Mouse (Mus musculus): Measurements from ENCODE around the gene Ebf1. TPM values are rescaled to one million over a fixed set of nuclear protein-coding genes. Genes with fewer than 3 reads are reported as not detected.

Ebf1 gene
- polyA plus RNA-seq, 1 experiment from 2014 or later = 65.0 TPM

- WGBS = 74% methylated on average over 3 of the region's 3 CpGs
- Histone ChIP-seq H3K9ac (no peak overlapping the region), H3K4me1 (no peaks in the 10 kb centered on the region), H3K27me3 (no peaks in the 10 kb centered on the region), H3K4me2 (no peak overlapping the region), H3K4me3 (no peak overlapping the region), H3K36me3 (no peaks in the 10 kb centered on the region), H3K9me3 (no peaks in the 10 kb centered on the region), H3K27ac (no peak overlapping the region)
- ATAC-seq (ENCODE audit: insufficient number of reproducible peaks, low FRiP score, low TSS enrichment, low read depth) = no peak
Observed at GRCm38 (mm10) chr11:44884337-44884736, 267.2 kb downstream of the Ebf1 start.

- no peaks in the 10 kb centered on the region for H3K36me3 ChIP-seq
- no peaks in the 10 kb centered on the region for H3K27me3 ChIP-seq
- H3K9me3 ChIP-seq = no peaks in the 10 kb centered on the region
- no peak for ATAC-seq (ENCODE audit: insufficient number of reproducible peaks, low FRiP score, low TSS enrichment, low read depth)
- no peaks in the 10 kb centered on the region for H3K4me1 ChIP-seq
- H3K27ac ChIP-seq = no peak overlapping the region
- WGBS = 77% methylated on average over 2 of the region's 2 CpGs
- no peak overlapping the region for H3K4me2 ChIP-seq
- H3K4me3 ChIP-seq = no peak overlapping the region
- no peak overlapping the region for H3K9ac ChIP-seq
Observed at GRCm38 (mm10) chr11:44886897-44887296, 269.8 kb downstream of the Ebf1 start.

DNA sequence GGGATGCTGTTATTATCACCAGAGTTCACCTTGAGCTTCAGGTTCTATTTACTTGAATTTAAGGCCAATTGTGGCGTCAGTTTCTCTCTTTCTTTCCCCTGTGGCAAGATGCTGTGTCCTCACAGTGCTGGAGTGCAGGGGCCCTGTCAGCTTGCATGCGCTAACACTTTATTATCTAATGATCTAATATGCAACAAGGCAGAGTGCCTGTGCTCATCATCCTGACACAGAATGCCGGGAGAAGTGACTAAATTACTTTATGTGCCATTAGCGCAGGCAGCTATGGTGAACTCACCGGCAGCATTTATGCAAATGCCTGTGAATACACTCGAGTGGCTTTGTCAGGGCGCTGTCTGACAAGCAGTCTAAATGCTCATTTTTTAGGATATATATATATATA, 270.6 kb downstream of the Ebf1 start:
- H3K4me2 ChIP-seq = no peak overlapping the region
- WGBS = 83% methylated on average over 7 of the region's 7 CpGs
- no peak overlapping the region for H3K9ac ChIP-seq

GRCm38 (mm10) chr11:44888390-44888789, 271.3 kb downstream of the Ebf1 start:
- no peaks in the 10 kb centered on the region for H3K9me3 ChIP-seq
- H3K27me3 ChIP-seq = no peaks in the 10 kb centered on the region
- H3K36me3 ChIP-seq = no peaks in the 10 kb centered on the region
- 91% methylated on average over 4 of the region's 4 CpGs for WGBS
- H3K9ac ChIP-seq = no peak overlapping the region
- no peaks in the 10 kb centered on the region for H3K4me1 ChIP-seq
- no peak overlapping the region for H3K4me2 ChIP-seq
- no peak for ATAC-seq (ENCODE audit: insufficient number of reproducible peaks, low FRiP score, low TSS enrichment, low read depth)
- no peak overlapping the region for H3K4me3 ChIP-seq
- no peak overlapping the region for H3K27ac ChIP-seq

More for the DNA sequence above, 270.6 kb downstream of the Ebf1 start:
- no peak overlapping the region for H3K27ac ChIP-seq
- H3K36me3 ChIP-seq = no peaks in the 10 kb centered on the region
- H3K27me3 ChIP-seq = no peaks in the 10 kb centered on the region
- H3K4me3 ChIP-seq = no peak overlapping the region
- no peaks in the 10 kb centered on the region for H3K9me3 ChIP-seq
- no peak for ATAC-seq (ENCODE audit: insufficient number of reproducible peaks, low FRiP score, low TSS enrichment, low read depth)
- H3K4me1 ChIP-seq = no peaks in the 10 kb centered on the region

GRCm38 (mm10) chr11:44892814-44893521, 275.9 kb downstream of the Ebf1 start:
- H3K9ac ChIP-seq = no peak overlapping the region
- no peak overlapping the region for H3K4me2 ChIP-seq
- no peaks in the 10 kb centered on the region for H3K27me3 ChIP-seq
- H3K4me3 ChIP-seq = no peak overlapping the region
- ATAC-seq (ENCODE audit: insufficient number of reproducible peaks, low FRiP score, low TSS enrichment, low read depth) = no peak
- H3K27ac ChIP-seq = no peak overlapping the region
- no peaks in the 10 kb centered on the region for H3K9me3 ChIP-seq
- no peaks in the 10 kb centered on the region for H3K36me3 ChIP-seq
- peaks cover 3% of the 10 kb centered on the region; the same call in 1 of the 2 replicates for H3K4me1 ChIP-seq
- 74% methylated on average over 18 of the region's 18 CpGs for WGBS

DNA sequence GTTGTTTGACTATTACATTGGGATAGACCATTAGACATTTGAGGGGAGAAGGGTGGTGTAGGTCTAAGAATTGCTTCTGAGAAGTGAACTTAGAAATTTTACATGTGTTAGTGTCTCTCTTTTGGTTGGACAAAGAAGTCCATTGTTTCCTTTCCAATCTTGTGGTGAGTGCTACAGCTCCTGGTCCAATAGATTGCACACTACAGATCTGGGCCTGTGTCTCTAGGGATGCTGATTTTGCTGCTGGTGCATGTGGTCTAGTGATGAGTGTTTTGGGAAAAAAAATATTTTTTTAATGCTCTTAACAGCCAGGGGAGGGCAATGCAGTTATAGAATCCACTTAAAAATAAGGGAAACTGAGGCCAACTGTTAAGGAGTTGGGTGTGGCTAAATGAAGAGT, 276.9 kb downstream of the Ebf1 start:
- Histone ChIP-seq H3K36me3 (no peaks in the 10 kb centered on the region), H3K4me1 (peaks cover 3% of the 10 kb centered on the region; the same call in 1 of the 2 replicates), H3K4me2 (no peak overlapping the region), H3K4me3 (no peak overlapping the region), H3K9ac (no peak overlapping the region), H3K27ac (no peak overlapping the region), H3K27me3 (no peaks in the 10 kb centered on the region), H3K9me3 (no peaks in the 10 kb centered on the region)
- ATAC-seq (ENCODE audit: insufficient number of reproducible peaks, low FRiP score, low TSS enrichment, low read depth) = no peak

DNA sequence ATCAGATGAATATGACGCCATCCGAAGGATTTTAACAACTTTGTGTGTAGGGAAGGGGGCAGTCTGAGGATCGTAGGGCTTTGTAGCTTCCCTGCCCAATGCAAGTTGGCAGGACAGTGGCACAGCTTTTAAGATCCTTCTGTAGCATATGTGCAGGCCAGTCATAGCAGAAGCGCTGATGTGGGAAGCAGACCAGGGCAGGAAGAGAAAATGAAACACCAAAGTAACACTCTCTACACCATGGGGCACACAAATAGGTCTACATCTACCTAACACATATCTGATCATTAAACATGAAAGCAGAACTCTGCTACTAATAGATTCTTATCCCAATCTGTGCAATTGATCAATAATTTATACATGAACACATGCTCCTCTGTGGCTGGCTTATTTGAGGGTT, 277.7 kb downstream of the Ebf1 start:
- Histone ChIP-seq H3K4me2 (no peak overlapping the region), H3K9me3 (no peaks in the 10 kb centered on the region), H3K4me3 (no peak overlapping the region), H3K27ac (no peak overlapping the region), H3K4me1 (peaks cover 3% of the 10 kb centered on the region; the same call in 1 of the 2 replicates), H3K27me3 (no peaks in the 10 kb centered on the region), H3K9ac (no peak overlapping the region), H3K36me3 (no peaks in the 10 kb centered on the region)
- no peak for ATAC-seq (ENCODE audit: insufficient number of reproducible peaks, low FRiP score, low TSS enrichment, low read depth)
- 83% methylated on average over 4 of the region's 4 CpGs for WGBS

GRCm38 (mm10) chr11:44895893-44896292, 278.8 kb downstream of the Ebf1 start:
- WGBS = 38% methylated on average over 1 of the region's 1 CpGs
- H3K27me3 ChIP-seq = no peaks in the 10 kb centered on the region
- ATAC-seq (ENCODE audit: insufficient number of reproducible peaks, low FRiP score, low TSS enrichment, low read depth) = no peak
- H3K4me2 ChIP-seq = no peak overlapping the region
- peaks cover 3% of the 10 kb centered on the region; the same call in 1 of the 2 replicates for H3K4me1 ChIP-seq
- no peak overlapping the region for H3K4me3 ChIP-seq
- no peaks in the 10 kb centered on the region for H3K36me3 ChIP-seq
- H3K9ac ChIP-seq = no peak overlapping the region
- no peak overlapping the region for H3K27ac ChIP-seq
- no peaks in the 10 kb centered on the region for H3K9me3 ChIP-seq

- Histone ChIP-seq H3K36me3 (no peaks in the 10 kb centered on the region), H3K4me1 (peaks cover 5% of the 10 kb centered on the region; the same call in 1 of the 2 replicates), H3K9me3 (no peaks in the 10 kb centered on the region), H3K9ac (no peak overlapping the region), H3K27ac (no peak overlapping the region), H3K27me3 (no peaks in the 10 kb centered on the region), H3K4me2 (no peak overlapping the region), H3K4me3 (no peak overlapping the region)
- 60% methylated on average over 10 of the region's 10 CpGs for WGBS
- ATAC-seq (ENCODE audit: insufficient number of reproducible peaks, low FRiP score, low TSS enrichment, low read depth) = no peak
Observed at GRCm38 (mm10) chr11:44897140-44897665, 280.1 kb downstream of the Ebf1 start.

- Histone ChIP-seq H3K9me3 (no peaks in the 10 kb centered on the region), H3K9ac (no peak overlapping the region), H3K4me1 (peaks cover 5% of the 10 kb centered on the region; the same call in 1 of the 2 replicates), H3K27ac (no peak overlapping the region), H3K4me3 (no peak overlapping the region), H3K4me2 (no peak overlapping the region), H3K36me3 (no peaks in the 10 kb centered on the region), H3K27me3 (no peaks in the 10 kb centered on the region)
- ATAC-seq (ENCODE audit: insufficient number of reproducible peaks, low FRiP score, low TSS enrichment, low read depth) = no peak
Observed at GRCm38 (mm10) chr11:44899554-44899953, 282.4 kb downstream of the Ebf1 start.

DNA sequence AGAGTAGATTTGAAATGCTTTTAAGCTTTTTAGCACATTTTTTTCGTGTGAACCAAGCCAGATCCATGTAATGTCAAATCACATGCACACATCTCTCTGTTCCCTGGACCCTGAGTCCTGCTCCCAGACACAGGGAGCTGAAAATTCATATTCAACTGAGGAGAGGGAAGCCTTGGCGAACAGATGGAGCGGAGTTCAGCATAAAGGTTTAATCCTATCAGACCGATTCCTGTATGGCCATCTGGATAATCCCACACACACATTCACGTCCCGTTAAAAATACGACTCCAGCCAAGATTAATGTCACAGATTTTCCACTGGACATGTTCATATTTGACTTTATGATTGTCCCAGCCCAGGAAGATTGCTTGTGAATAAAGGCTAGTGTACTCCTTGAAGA, 282.8 kb downstream of the Ebf1 start:
- WGBS = 61% methylated on average over 7 of the region's 7 CpGs
- Histone ChIP-seq H3K36me3 (no peaks in the 10 kb centered on the region), H3K4me1 (peaks cover 5% of the 10 kb centered on the region; the same call in 1 of the 2 replicates), H3K4me2 (no peak overlapping the region), H3K27ac (no peak overlapping the region), H3K9ac (no peak overlapping the region), H3K27me3 (no peaks in the 10 kb centered on the region), H3K4me3 (no peak overlapping the region), H3K9me3 (no peaks in the 10 kb centered on the region)
- no peak for ATAC-seq (ENCODE audit: insufficient number of reproducible peaks, low FRiP score, low TSS enrichment, low read depth)

DNA sequence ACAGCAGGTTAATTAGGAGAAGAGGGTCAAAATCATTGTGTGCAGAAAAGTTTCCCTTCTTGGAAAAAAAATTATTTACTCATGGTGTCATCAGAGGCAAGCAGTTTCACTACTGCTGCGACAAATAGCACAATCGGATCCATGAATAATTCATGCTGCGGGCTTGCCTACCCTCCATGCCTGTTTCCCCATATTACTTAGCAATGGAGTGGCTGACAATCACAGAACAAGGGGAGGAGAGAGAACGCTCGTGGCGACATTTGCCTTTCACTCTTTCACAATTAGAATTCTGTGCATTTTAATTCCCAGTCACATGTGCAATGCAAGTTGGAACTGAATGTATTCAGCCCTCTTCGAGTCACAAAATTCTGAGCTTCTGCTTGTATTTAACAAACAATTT, 283.4 kb downstream of the Ebf1 start:
- no peaks in the 10 kb centered on the region for H3K27me3 ChIP-seq
- H3K36me3 ChIP-seq = no peaks in the 10 kb centered on the region
- no peak overlapping the region for H3K9ac ChIP-seq
- ATAC-seq (ENCODE audit: insufficient number of reproducible peaks, low FRiP score, low TSS enrichment, low read depth) = no peak
- H3K4me3 ChIP-seq = no peak overlapping the region
- H3K4me1 ChIP-seq = peaks cover 5% of the 10 kb centered on the region; the same call in 1 of the 2 replicates
- H3K9me3 ChIP-seq = no peaks in the 10 kb centered on the region
- no peak overlapping the region for H3K4me2 ChIP-seq
- H3K27ac ChIP-seq = no peak overlapping the region
- WGBS = 82% methylated on average over 7 of the region's 7 CpGs
